Comparison of ENCODE assay signal across 8 mouse cellular contexts in genomic region chr7:25674719-25675300, GRCm38 (mm10). TPM values are rescaled to one million over a fixed set of nuclear protein-coding genes. Genes with fewer than 3 reads are reported as not detected.
DNase-seq lines count a peak whose midpoint lies in the region; ATAC-seq and TF ChIP-seq lines count a peak whose summit lies in the region.

TSS of gene Tmem91 (minus strand) at chr7:25675166.

- TF ChIP-seq POLR2A in cortical plate, adult 2 months (IDR thresholded peaks at IDR 0.05; ENCODE audit: extremely low read depth, insufficient read depth, low read length) = no peak

- peak; percentile 54; the same call in 1 of the 2 replicates for ATAC-seq in hindbrain, embryonic 11.5 days (ENCODE audit: low FRiP score)
- no peak for ATAC-seq in liver, embryonic 14.5 days (ENCODE audit: insufficient read depth)

- H3K4me2 ChIP-seq in hindbrain, embryonic 11.5 days (replicated peaks; ENCODE audit: low read depth, low read length) = peak within 1 kb of the TSS; percentile 32
- peak within 1 kb of the TSS; percentile 66 for H3K4me2 ChIP-seq in liver, embryonic 14.5 days (ENCODE audit: low read depth)

- 1% methylated on average over 29 of the region's 29 CpGs for WGBS in hindbrain, embryonic 11.5 days
- 2% methylated on average over 29 of the region's 29 CpGs for WGBS in liver, embryonic 14.5 days (ENCODE audit: insufficient replicate concordance)

- no peak for TF ChIP-seq EP300 in liver, embryonic 14.5 days (IDR thresholded peaks at IDR 0.05; ENCODE audit: low read depth)

- H3K9me3 ChIP-seq in hindbrain, embryonic 11.5 days (ENCODE audit: control insufficient read depth, low read length) = no peaks in the 10 kb centered on the region
- no peaks in the 10 kb centered on the region for H3K9me3 ChIP-seq in liver, embryonic 14.5 days (ENCODE audit: control insufficient read depth, low read length)

- peak within 1 kb of the TSS; percentile 78 for H3K4me3 ChIP-seq in cortical plate, adult 2 months (ENCODE audit: insufficient read depth, low read length)
- H3K4me3 ChIP-seq in hindbrain, embryonic 11.5 days (ENCODE audit: low read depth, low read length) = peak within 1 kb of the TSS; percentile 8; the same call in 1 of the 2 replicates
- peak within 1 kb of the TSS in 1 of 2 experiments; percentile 37; a peak in 2 of 4 replicates for H3K4me3 ChIP-seq in liver, embryonic 14.5 days (ENCODE audit: insufficient read depth in 1 of 2, low read depth in 2 of 2, low read length in 2 of 2)

- DNase-seq in left cerebral cortex, adult 18-20 months (ENCODE audit: low spot score in 2 of 2) = no peak
- no peak for DNase-seq in left cerebral cortex, adult 11 months (ENCODE audit: low spot score)
- DNase-seq in hindbrain, embryonic 11.5 days (ENCODE audit: low spot score) = peak; percentile 10
- no peak for DNase-seq in liver, embryonic 14.5 days (ENCODE audit: low read depth in 3 of 3, low spot score in 3 of 3)
- peak; percentile 69 for DNase-seq in thymus, postnatal 4 days
- DNase-seq in kidney, postnatal 10 days = no peak
- DNase-seq in cerebellum, adult 18-20 months = no peak

- TF ChIP-seq CTCF in cortical plate, adult 2 months (IDR thresholded peaks at IDR 0.05; ENCODE audit: extremely low read depth, insufficient read depth, low read length) = no peak
- TF ChIP-seq CTCF in liver, embryonic 14.5 days (IDR thresholded peaks at IDR 0.05; ENCODE audit: low read depth) = no peak

- H3K9ac ChIP-seq in hindbrain, embryonic 11.5 days (ENCODE audit: low read depth, low read length) = peak within 1 kb of the TSS; percentile 17; the same call in 1 of the 2 replicates
- no peak within 1 kb of the TSS for H3K9ac ChIP-seq in liver, embryonic 14.5 days (replicated peaks)

- H3K27me3 ChIP-seq in hindbrain, embryonic 11.5 days (ENCODE audit: control insufficient read depth, insufficient read depth, low read length) = peaks cover 36% of the 10 kb centered on the region
- peaks cover 21% of the 10 kb centered on the region for H3K27me3 ChIP-seq in liver, embryonic 14.5 days (ENCODE audit: control insufficient read depth, insufficient read depth, low read length)

- no peaks in the 10 kb centered on the region for H3K36me3 ChIP-seq in hindbrain, embryonic 11.5 days (ENCODE audit: control insufficient read depth, insufficient read depth, low read length)
- H3K36me3 ChIP-seq in liver, embryonic 14.5 days (replicated peaks; ENCODE audit: control insufficient read depth, insufficient read depth, low read depth) = no peaks in the 10 kb centered on the region

- H3K4me1 ChIP-seq in cortical plate, adult 2 months (ENCODE audit: control insufficient read depth, insufficient read depth, low read length) = no peaks in the 10 kb centered on the region
- no peaks in the 10 kb centered on the region; the same call in 1 of the 2 replicates for H3K4me1 ChIP-seq in hindbrain, embryonic 11.5 days (replicated peaks; ENCODE audit: control insufficient read depth, insufficient read depth, low read length)
- peaks cover under 1 to 7% of the 10 kb centered on the region in 2 experiments for H3K4me1 ChIP-seq in liver, embryonic 14.5 days (replicated peaks; ENCODE audit: control insufficient read depth in 2 of 2, insufficient read depth in 2 of 2, low read length in 1 of 2)

- H3K27ac ChIP-seq in cortical plate, adult 2 months (ENCODE audit: insufficient read depth, low read length) = no peak within 1 kb of the TSS
- no peak within 1 kb of the TSS for H3K27ac ChIP-seq in hindbrain, embryonic 11.5 days (ENCODE audit: low read depth, low read length)
- H3K27ac ChIP-seq in liver, embryonic 14.5 days = no peak within 1 kb of the TSS

RNA-seq across cellular contexts. Expression of gene Tmem91, which starts in this region (rescaled TPM):
- 10 to 100 TPM; 23.6 to 26.5 TPM for total RNA-seq in left cerebral cortex, adult 18-20 months (2021)
- 30.3 and 37.6 TPM in 2 replicates for polyA plus RNA-seq in cortical plate, adult 2 months (2012; rRNA removed)
- polyA plus RNA-seq in hindbrain, embryonic 11.5 days (2014; fragmentation: Nextera tagmentation; extraction: Ambion mirVana) = 1.6 and 2.2 TPM in 2 replicates
- 0.22 and 0.32 TPM in 2 replicates for polyA plus RNA-seq in liver, embryonic 14.5 days (2012; rRNA removed)
- 0.39 and 0.51 TPM in 2 replicates for polyA plus RNA-seq in liver, embryonic 14.5 days (2014; fragmentation: Nextera tagmentation; extraction: Ambion mirVana)

Comparison
In these comparisons a context has a peak if more than half of its experiments do, and no peak if none do; other contexts are left out.
1. DNase-seq: peak in hindbrain, embryonic 11.5 days (single experiment) and thymus, postnatal 4 days (single experiment); none in left cerebral cortex, adult 18-20 months (0 of 2), left cerebral cortex, adult 11 months (single experiment), liver, embryonic 14.5 days (0 of 3), kidney, postnatal 10 days (single experiment) and cerebellum, adult 18-20 months (0 of 2).